Mouse (Mus musculus): ENCODE results near the gene Fam71e2. TPM values are rescaled to one million over a fixed set of nuclear protein-coding genes. Genes with fewer than 3 reads are reported as not detected.
A peak's percentile ranks its signal among the peaks of the same experiment; 100 is the strongest.
"Not testable (repeated sequence)": the region's sequence is repeated elsewhere in the genome, so short reads cannot be mapped to it uniquely, and the experiment has no call there.

The Fam71e2 gene
- total and polyA plus RNA-seq, 3 experiments = not detected

- no peak for TF ChIP-seq CHD1 (IDR thresholded peaks at IDR 0.05; ENCODE audit: low read depth, low read length)
- TF ChIP-seq RCOR1 (IDR thresholded peaks at IDR 0.05; ENCODE audit: low read depth, low read length) = no peak
- 0 out of 2 replicates have a peak, but pooled peaks have one; percentile 19 for TF ChIP-seq MXI1 (IDR thresholded peaks at IDR 0.05; ENCODE audit: low read depth, low read length)
- peak; percentile 86 for TF ChIP-seq HCFC1 (IDR thresholded peaks at IDR 0.05; ENCODE audit: low read depth, low read length)
Observed at GRCm38 (mm10) chr7:4812303-4813104, 41.4 kb upstream of the Fam71e2 start, which contains the start of gene Ube2s (continued).

- Histone ChIP-seq H3K4me3 (ENCODE audit: control insufficient read depth in 1 of 2, insufficient read depth in 1 of 2, low read depth in 2 of 2, low read length in 2 of 2) (peak overlapping the region; percentile 64 to 96), H3K4me1 (ENCODE audit: control insufficient read depth in 1 of 2, insufficient read depth in 2 of 2, low read length in 2 of 2) (peaks cover 3 to 14% of the 10 kb centered on the region in 2 experiments), H3K27ac (ENCODE audit: control insufficient read depth, low read depth, low read length) (peak overlapping the region; percentile 62), H3K27me3 (ENCODE audit: control insufficient read depth in 1 of 2, insufficient read depth in 2 of 2, low read length in 2 of 2) (no peaks in the 10 kb centered on the region), H3K36me3 (ENCODE audit: control insufficient read depth in 1 of 2, insufficient read depth in 2 of 2, low read length in 2 of 2) (peaks cover 22 to 27% of the 10 kb centered on the region in 2 experiments), H3K9ac (ENCODE audit: control insufficient read depth, low read depth, low read length, poor library complexity, severe bottlenecking) (peak overlapping the region; percentile 100), H3K9me3 (replicated peaks; ENCODE audit: insufficient read depth, low read length) (no peaks in the 10 kb centered on the region), H3K79me2 (ENCODE audit: control insufficient read depth, insufficient read depth, low read length, poor library complexity) (peaks cover 27% of the 10 kb centered on the region)
- no peak for TF ChIP-seq JUND (IDR thresholded peaks at IDR 0.05; ENCODE audit: low read depth, low read length)
- peak; percentile 56; the same call in 1 of the 2 replicates for TF ChIP-seq POLR2AphosphoS2 (IDR thresholded peaks at IDR 0.05; ENCODE audit: low read length)
- peak; percentile 55 to 84; a peak in 3 of 4 replicates for TF ChIP-seq POLR2A (IDR thresholded peaks at IDR 0.05; ENCODE audit: control insufficient read depth in 1 of 2, insufficient read depth in 1 of 2, low read depth in 1 of 2, low read length in 2 of 2, poor library complexity in 1 of 2)
- DNase-seq (ENCODE audit: low read depth, low spot score) = peak; percentile 37
Observed at GRCm38 (mm10) chr7:4811842-4812302, 40.8 kb upstream of the Fam71e2 start.

DNA sequence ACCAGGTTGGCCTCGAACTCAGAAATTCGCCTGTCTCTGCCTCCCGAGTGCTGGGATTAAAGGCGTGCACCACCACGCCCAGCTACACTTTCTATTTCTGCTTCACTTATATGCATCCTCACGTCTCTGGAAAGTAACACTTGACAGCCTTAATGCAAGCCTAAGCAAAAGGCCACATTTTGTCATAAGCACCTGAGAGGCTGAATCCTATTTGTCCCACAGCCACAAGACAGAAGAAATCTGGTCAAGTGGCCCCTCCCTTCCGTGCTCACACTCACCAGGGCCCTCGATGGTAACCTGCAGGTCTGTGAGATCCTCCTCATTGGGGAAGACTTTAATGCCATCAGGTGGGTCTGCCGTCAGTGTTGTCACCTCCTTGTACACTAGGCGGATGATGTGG, 40.0 kb upstream of the Fam71e2 start:
- H3K9me3 ChIP-seq (replicated peaks; ENCODE audit: insufficient read depth, low read length); H3K27me3 ChIP-seq (ENCODE audit: control insufficient read depth in 1 of 2, insufficient read depth in 2 of 2, low read length in 2 of 2); H3K27ac ChIP-seq (ENCODE audit: control insufficient read depth, low read depth, low read length): not testable (repeated sequence)
- Histone ChIP-seq H3K9ac (ENCODE audit: control insufficient read depth, low read depth, low read length, poor library complexity, severe bottlenecking) (peak overlapping the region; percentile 100), H3K36me3 (ENCODE audit: control insufficient read depth in 1 of 2, insufficient read depth in 2 of 2, low read length in 2 of 2) (peaks cover 22 to 27% of the 10 kb centered on the region in 2 experiments), H3K79me2 (ENCODE audit: control insufficient read depth, insufficient read depth, low read length, poor library complexity) (peaks cover 27% of the 10 kb centered on the region), H3K4me1 (ENCODE audit: control insufficient read depth in 1 of 2, insufficient read depth in 2 of 2, low read length in 2 of 2) (peaks cover 3 to 14% of the 10 kb centered on the region in 2 experiments), H3K4me3 (ENCODE audit: control insufficient read depth in 1 of 2, insufficient read depth in 1 of 2, low read depth in 2 of 2, low read length in 2 of 2) (peak overlapping the region; percentile 64 to 96)
- peak; percentile 35 for DNase-seq (ENCODE audit: low read depth, low spot score)
- peak; percentile 41; the same call in 1 of the 2 replicates for TF ChIP-seq SIN3A (IDR thresholded peaks at IDR 0.05; ENCODE audit: low read length)

GRCm38 (mm10) chr7:4806716-4807115, 35.6 kb upstream of the Fam71e2 start:
- peak; percentile 81 for DNase-seq (ENCODE audit: low read depth, low spot score)
- TF ChIP-seq KAT2A (conservative IDR thresholded peaks at IDR 0.05; ENCODE audit: low read depth, low read length) = no peak
- no peak for TF ChIP-seq HCFC1 (IDR thresholded peaks at IDR 0.05; ENCODE audit: low read depth, low read length)
- no peak for TF ChIP-seq ETS1 (IDR thresholded peaks at IDR 0.05; ENCODE audit: low read depth, low read length)
- TF ChIP-seq RAD21 (IDR thresholded peaks at IDR 0.05; ENCODE audit: low read depth, low read length) = peak; percentile 56
- TF ChIP-seq CHD1 (IDR thresholded peaks at IDR 0.05; ENCODE audit: low read depth, low read length) = no peak
- TF ChIP-seq POLR2AphosphoS5 (IDR thresholded peaks at IDR 0.05; ENCODE audit: borderline replicate concordance, low read depth, low read length) = no peak
- no peak for TF ChIP-seq NRF1 (IDR thresholded peaks at IDR 0.05; ENCODE audit: insufficient read depth, low read depth, low read length, poor library complexity, severe bottlenecking)
- TF ChIP-seq POLR2AphosphoS2 (IDR thresholded peaks at IDR 0.05; ENCODE audit: low read length) = peak; percentile 48; the same call in 1 of the 2 replicates
- TF ChIP-seq ZNF384 (IDR thresholded peaks at IDR 0.05; ENCODE audit: low read depth, low read length) = 0 out of 2 replicates have a peak, but pooled peaks have one; percentile 20
- TF ChIP-seq CTCF (IDR thresholded peaks at IDR 0.05 in 2 of 3, conservative IDR thresholded peaks at IDR 0.05 in 1 of 3; ENCODE audit: control insufficient read depth in 1 of 3, insufficient read depth in 1 of 3, low read depth in 2 of 3, low read length in 3 of 3, poor library complexity in 1 of 3, severe bottlenecking in 1 of 3) = peak in 2 of 3 experiments; percentile 56 to 68; a peak in 4 of 6 replicates
- 0 out of 2 replicates have a peak, but pooled peaks have one; percentile 12 for TF ChIP-seq ZMIZ1 (IDR thresholded peaks at IDR 0.05; ENCODE audit: low read depth, low read length)
- TF ChIP-seq USF1 (IDR thresholded peaks at IDR 0.05; ENCODE audit: low read depth, low read length) = no peak
- no peak for TF ChIP-seq CHD2 (IDR thresholded peaks at IDR 0.05; ENCODE audit: low read length)
- TF ChIP-seq E2F4 (IDR thresholded peaks at IDR 0.05; ENCODE audit: borderline replicate concordance, low read depth, low read length) = no peak
- TF ChIP-seq MAFK (IDR thresholded peaks at IDR 0.05; ENCODE audit: borderline replicate concordance, low read depth, low read length) = no peak
- TF ChIP-seq SMC3 (IDR thresholded peaks at IDR 0.05; ENCODE audit: low read depth, low read length) = peak; percentile 69
- TF ChIP-seq RCOR1 (IDR thresholded peaks at IDR 0.05; ENCODE audit: low read depth, low read length) = no peak

More at GRCm38 (mm10) chr7:4806716-4807115, 35.6 kb upstream of the Fam71e2 start:
- Histone ChIP-seq H3K9me3 (replicated peaks; ENCODE audit: insufficient read depth, low read length) (no peaks in the 10 kb centered on the region), H3K36me3 (ENCODE audit: control insufficient read depth in 1 of 2, insufficient read depth in 2 of 2, low read length in 2 of 2) (peaks cover 24 to 27% of the 10 kb centered on the region in 2 experiments), H3K79me2 (ENCODE audit: control insufficient read depth, insufficient read depth, low read length, poor library complexity) (peaks cover 21% of the 10 kb centered on the region), H3K27ac (ENCODE audit: control insufficient read depth, low read depth, low read length) (0 out of 2 replicates have a peak overlapping the region, but pooled peaks have one; percentile 6), H3K9ac (ENCODE audit: control insufficient read depth, low read depth, low read length, poor library complexity, severe bottlenecking) (no peak overlapping the region), H3K4me3 (ENCODE audit: control insufficient read depth in 1 of 2, insufficient read depth in 1 of 2, low read depth in 2 of 2, low read length in 2 of 2) (no peak overlapping the region), H3K4me1 (ENCODE audit: control insufficient read depth in 1 of 2, insufficient read depth in 2 of 2, low read length in 2 of 2) (peaks cover 3 to 12% of the 10 kb centered on the region in 2 experiments; a peak in 3 of 4 replicates), H3K27me3 (ENCODE audit: control insufficient read depth in 1 of 2, insufficient read depth in 2 of 2, low read length in 2 of 2) (no peaks in the 10 kb centered on the region)
